Mouse (Mus musculus) liver, embryonic 15.5 days (tissue): ENCODE data around the gene Hpse2. TPM values are rescaled to one million over a fixed set of nuclear protein-coding genes. Genes with fewer than 3 reads are reported as not detected.

Experiments
- ATAC-seq: fragments of 200-750 bp; cut with Nextera tagmentation; 2 replicates; pipeline ENCODE4 v1.8.0; 2017; ENCODE audit warnings: moderate number of reproducible peaks, mild to moderate bottlenecking, moderate library complexity; ENCODE audit not compliant: insufficient read depth
- H3K27ac ChIP-seq: fragments of 300-500 bp; sonication (generic); replicated peaks from 2 replicates; pipeline ENCODE4 v1.5.1; 2015; ENCODE audit warnings: mild to moderate bottlenecking, inconsistent platforms
- H3K27me3 ChIP-seq: fragments of 300-500 bp; sonication (generic); 2 replicates; pipeline ENCODE4 v1.6.1; 2015; ENCODE audit warnings: mild to moderate bottlenecking, inconsistent platforms
- H3K36me3 ChIP-seq: fragments of 300-500 bp; sonication (generic); replicated peaks from 2 replicates; pipeline ENCODE4 v1.6.1; 2015; ENCODE audit warnings: moderate library complexity, mild to moderate bottlenecking, inconsistent platforms
- H3K4me1 ChIP-seq: fragments of 300-500 bp; sonication (generic); replicated peaks from 2 replicates; pipeline ENCODE4 v1.6.1; 2015; ENCODE audit warnings: inconsistent platforms
- H3K4me2 ChIP-seq: fragments of 300-500 bp; sonication (generic); 2 replicates; pipeline ENCODE4 v1.6.1; 2015; ENCODE audit warnings: moderate library complexity, mild to moderate bottlenecking, inconsistent platforms
- H3K4me3 ChIP-seq: fragments of 300-500 bp; sonication (generic); replicated peaks from 2 replicates; pipeline ENCODE4 v1.5.1; 2015; ENCODE audit warnings: mild to moderate bottlenecking, inconsistent platforms
- H3K9ac ChIP-seq: fragments of 300-500 bp; sonication (generic); 2 replicates; pipeline ENCODE4 v1.6.1; 2015; ENCODE audit warnings: moderate library complexity, mild to moderate bottlenecking, inconsistent platforms
- H3K9me3 ChIP-seq: fragments of 300-500 bp; sonication (generic); replicated peaks from 2 replicates; pipeline ENCODE4 v1.6.1; 2016; ENCODE audit warnings: inconsistent platforms
- WGBS: fragments of 180-500 bp; shearing (Covaris S2); methylation state at CpG from one replicate; pipeline ENCODE4 v1.1.7; 2015; ENCODE audit warnings: mixed read lengths; ENCODE audit not compliant: insufficient replicate concordance; 5-methylcytosine and 5-hydroxymethylcytosine counted together
- polyA plus RNA-seq: library from polyadenylated mRNA; unstranded; fragments of >200 nt; fragmentation: Nextera tagmentation; extraction: Ambion mirVana; gene quantifications from 2 replicates; pipeline ENCODE4 v1.2.1, GENCODE M21; 2015

Hpse2 gene
- polyA plus RNA-seq, 1 experiment from 2014 or later = not detected

DNA sequence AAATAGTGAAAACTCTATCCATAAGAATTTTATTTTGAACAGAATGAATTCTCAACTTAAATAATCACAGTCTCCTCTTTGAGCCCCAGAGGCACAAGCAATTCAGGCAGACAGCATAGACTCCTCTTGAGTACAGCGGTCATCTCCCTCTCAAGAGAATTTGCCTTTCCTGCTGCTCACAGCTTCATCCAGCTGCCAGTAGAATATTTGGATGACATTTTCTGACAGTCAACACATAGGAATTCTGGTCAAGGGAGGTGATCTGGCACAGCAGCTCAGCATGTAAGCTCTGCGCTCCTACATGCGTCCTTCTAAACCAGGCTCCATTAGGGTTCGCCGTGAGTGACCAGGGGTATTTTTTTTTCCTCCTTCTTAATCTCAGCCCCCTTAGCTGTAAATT lies 232.6 kb downstream of the Hpse2 start:
- H3K9ac ChIP-seq = no peak overlapping the region
- WGBS = 85% methylated on average over 5 of the region's 5 CpGs
- no peaks in the 10 kb centered on the region for H3K36me3 ChIP-seq
- no peak overlapping the region for H3K27ac ChIP-seq
- H3K4me3 ChIP-seq = no peak overlapping the region
- no peaks in the 10 kb centered on the region for H3K4me1 ChIP-seq
- no peaks in the 10 kb centered on the region for H3K27me3 ChIP-seq
- H3K4me2 ChIP-seq = no peak overlapping the region
- ATAC-seq = no peak
- no peaks in the 10 kb centered on the region for H3K9me3 ChIP-seq

DNA sequence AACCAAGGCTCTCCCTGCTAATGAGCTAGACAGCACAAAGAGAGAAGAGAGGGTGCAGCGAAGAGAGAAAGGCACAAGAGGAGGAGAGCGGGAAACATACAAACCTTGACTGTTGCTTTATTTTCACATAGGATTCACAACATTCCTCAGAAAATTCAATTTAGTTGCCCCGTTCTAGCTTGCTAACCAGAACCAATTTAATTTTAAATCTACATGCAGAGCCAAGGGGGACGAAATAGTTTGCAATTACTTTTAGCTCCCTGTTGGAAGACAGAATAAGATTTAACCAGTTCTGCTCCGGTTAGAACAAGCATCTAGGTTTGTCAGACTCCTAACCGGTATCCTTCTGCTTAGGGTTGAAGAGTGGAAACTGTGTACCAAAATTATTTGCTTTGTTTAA lies 240.3 kb downstream of the Hpse2 start:
- ATAC-seq = no peak
- Histone ChIP-seq H3K27ac (no peak overlapping the region), H3K36me3 (no peaks in the 10 kb centered on the region), H3K9ac (no peak overlapping the region), H3K9me3 (no peaks in the 10 kb centered on the region), H3K4me2 (no peak overlapping the region), H3K4me3 (no peak overlapping the region), H3K4me1 (no peaks in the 10 kb centered on the region), H3K27me3 (no peaks in the 10 kb centered on the region)
- 68% methylated on average over 6 of the region's 6 CpGs for WGBS

GRCm38 (mm10) chr19:43146820-43147219 lies 241.3 kb downstream of the Hpse2 start:
- ATAC-seq = no peak
- H3K4me3 ChIP-seq = no peak overlapping the region

DNA sequence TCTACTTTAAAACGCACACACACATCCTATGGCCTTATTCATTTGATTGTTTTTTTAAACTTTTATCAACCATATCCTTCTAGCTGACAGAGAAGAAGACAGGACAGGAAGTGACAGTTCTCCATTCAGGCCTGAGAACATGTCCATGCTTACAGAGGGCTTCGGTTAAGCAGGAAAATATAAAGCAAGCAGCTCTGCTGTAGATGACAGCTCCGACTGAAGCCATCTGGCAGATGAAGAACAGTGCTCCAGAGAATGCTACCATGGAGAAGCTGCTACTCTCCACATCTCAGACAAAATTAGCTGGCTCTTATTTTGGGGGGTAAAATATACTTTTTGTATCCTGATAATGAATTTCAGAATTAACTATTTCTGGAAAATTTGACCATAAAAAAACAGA lies 246.5 kb downstream of the Hpse2 start:
- WGBS = 39% methylated on average over 3 of the region's 3 CpGs
- Histone ChIP-seq H3K4me1 (no peaks in the 10 kb centered on the region), H3K27me3 (no peaks in the 10 kb centered on the region), H3K9me3 (no peaks in the 10 kb centered on the region), H3K27ac (no peak overlapping the region), H3K9ac (no peak overlapping the region), H3K4me3 (no peak overlapping the region), H3K4me2 (no peak overlapping the region), H3K36me3 (no peaks in the 10 kb centered on the region)
- ATAC-seq = no peak

More at GRCm38 (mm10) chr19:43146820-43147219, 241.3 kb downstream of the Hpse2 start:
- Histone ChIP-seq H3K4me1 (no peaks in the 10 kb centered on the region), H3K27me3 (no peaks in the 10 kb centered on the region), H3K9ac (no peak overlapping the region), H3K4me2 (no peak overlapping the region), H3K27ac (no peak overlapping the region), H3K9me3 (no peaks in the 10 kb centered on the region), H3K36me3 (no peaks in the 10 kb centered on the region)
- 64% methylated on average over 7 of the region's 7 CpGs for WGBS

GRCm38 (mm10) chr19:43109796-43110195 lies 278.4 kb downstream of the Hpse2 start:
- H3K9me3 ChIP-seq = no peaks in the 10 kb centered on the region
- 78% methylated on average over 4 of the region's 4 CpGs for WGBS
- ATAC-seq = no peak

GRCm38 (mm10) chr19:43096915-43097314 lies 291.2 kb downstream of the Hpse2 start:
- no peaks in the 10 kb centered on the region for H3K27me3 ChIP-seq
- no peak overlapping the region for H3K4me3 ChIP-seq
- 66% methylated on average over 2 of the region's 2 CpGs for WGBS
- H3K9ac ChIP-seq = no peak overlapping the region
- no peaks in the 10 kb centered on the region for H3K36me3 ChIP-seq
- H3K4me2 ChIP-seq = no peak overlapping the region
- no peaks in the 10 kb centered on the region for H3K9me3 ChIP-seq
- H3K27ac ChIP-seq = no peak overlapping the region
- no peaks in the 10 kb centered on the region for H3K4me1 ChIP-seq
- no peak for ATAC-seq

More at GRCm38 (mm10) chr19:43109796-43110195, 278.4 kb downstream of the Hpse2 start:
- Histone ChIP-seq H3K27me3 (no peaks in the 10 kb centered on the region), H3K4me2 (no peak overlapping the region), H3K4me3 (no peak overlapping the region), H3K36me3 (no peaks in the 10 kb centered on the region), H3K27ac (no peak overlapping the region), H3K4me1 (no peaks in the 10 kb centered on the region), H3K9ac (no peak overlapping the region)

GRCm38 (mm10) chr19:43087216-43087615 lies 300.9 kb downstream of the Hpse2 start:
- Histone ChIP-seq H3K9me3 (no peaks in the 10 kb centered on the region), H3K27me3 (no peaks in the 10 kb centered on the region), H3K4me2 (no peak overlapping the region), H3K9ac (no peak overlapping the region), H3K4me1 (no peaks in the 10 kb centered on the region), H3K4me3 (no peak overlapping the region), H3K36me3 (no peaks in the 10 kb centered on the region), H3K27ac (no peak overlapping the region)
- ATAC-seq = no peak
- WGBS = 66% methylated on average over 3 of the region's 3 CpGs

- Histone ChIP-seq H3K27ac (no peak overlapping the region), H3K27me3 (no peaks in the 10 kb centered on the region), H3K36me3 (no peaks in the 10 kb centered on the region), H3K4me3 (no peak overlapping the region), H3K4me2 (no peak overlapping the region), H3K4me1 (no peaks in the 10 kb centered on the region), H3K9ac (no peak overlapping the region), H3K9me3 (no peaks in the 10 kb centered on the region)
- 42% methylated on average over 2 of the region's 2 CpGs for WGBS
- ATAC-seq = no peak
These were observed 324.0 kb downstream of the Hpse2 start for GRCm38 (mm10) chr19:43064155-43064554.

DNA sequence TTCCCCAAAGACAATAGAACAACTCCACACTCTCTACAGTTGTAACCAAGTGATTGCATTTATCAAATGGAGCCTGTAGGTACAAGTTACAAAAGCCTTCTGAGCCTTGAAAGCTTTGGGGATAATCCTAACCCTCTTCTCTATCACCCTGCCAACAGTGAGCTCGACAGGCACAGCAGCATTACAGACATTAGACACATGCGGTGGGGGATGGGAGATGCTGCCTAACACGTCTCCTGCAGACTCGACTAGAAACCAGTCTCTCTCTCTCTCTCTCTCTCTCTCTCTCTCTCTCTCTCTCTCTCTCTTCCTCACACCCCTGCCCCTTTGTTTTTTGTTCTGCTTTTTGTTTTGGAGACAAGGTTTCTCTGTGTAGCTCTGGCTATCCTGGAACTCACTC lies 343.6 kb downstream of the Hpse2 start:
- ATAC-seq = no peak
- no peak overlapping the region for H3K27ac ChIP-seq
- no peaks in the 10 kb centered on the region for H3K36me3 ChIP-seq
- no peaks in the 10 kb centered on the region for H3K27me3 ChIP-seq
- 32% methylated on average over 4 of the region's 4 CpGs for WGBS
- no peak overlapping the region for H3K4me3 ChIP-seq
- H3K9me3 ChIP-seq = no peaks in the 10 kb centered on the region
- H3K9ac ChIP-seq = no peak overlapping the region
- no peak overlapping the region for H3K4me2 ChIP-seq
- H3K4me1 ChIP-seq = no peaks in the 10 kb centered on the region

DNA sequence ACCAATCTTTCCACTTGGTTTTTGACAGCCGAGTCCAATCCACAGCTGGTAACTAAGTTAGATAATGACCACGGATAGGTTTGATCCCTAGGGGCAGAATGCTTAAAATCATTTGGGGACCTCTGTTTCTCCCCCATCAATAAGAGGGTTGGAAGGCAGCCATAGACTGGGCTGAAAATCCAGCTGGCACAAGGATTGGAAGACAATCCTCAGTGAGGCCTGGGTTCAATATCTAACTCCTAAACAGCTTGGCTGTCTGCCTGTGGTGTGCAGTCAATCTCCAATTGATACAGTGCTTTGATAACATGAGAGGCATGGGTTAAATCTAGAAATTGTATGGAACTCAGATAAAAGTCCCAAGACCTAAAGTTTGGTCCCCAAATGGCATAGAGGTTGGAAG lies 345.4 kb downstream of the Hpse2 start:
- ATAC-seq = no peak

GRCm38 (mm10) chr19:43042211-43042610 lies 345.9 kb downstream of the Hpse2 start:
- H3K27ac ChIP-seq = no peak overlapping the region
- no peak overlapping the region for H3K4me2 ChIP-seq
- no peak for ATAC-seq
- 46% methylated on average over 2 of the region's 2 CpGs for WGBS
- H3K36me3 ChIP-seq = no peaks in the 10 kb centered on the region
- no peaks in the 10 kb centered on the region for H3K4me1 ChIP-seq
- H3K4me3 ChIP-seq = no peak overlapping the region
- H3K27me3 ChIP-seq = no peaks in the 10 kb centered on the region
- H3K9me3 ChIP-seq = no peaks in the 10 kb centered on the region
- H3K9ac ChIP-seq = no peak overlapping the region

More for the DNA sequence above, 345.4 kb downstream of the Hpse2 start:
- H3K9me3 ChIP-seq = no peaks in the 10 kb centered on the region
- no peaks in the 10 kb centered on the region for H3K36me3 ChIP-seq
- no peaks in the 10 kb centered on the region for H3K4me1 ChIP-seq
- no peak overlapping the region for H3K4me3 ChIP-seq
- H3K9ac ChIP-seq = no peak overlapping the region
- no peak overlapping the region for H3K4me2 ChIP-seq
- no peak overlapping the region for H3K27ac ChIP-seq
- no peaks in the 10 kb centered on the region for H3K27me3 ChIP-seq
- whole genome bisulfite sequencing = 69% methylated on average over 2 of the region's 2 CpGs

- Histone ChIP-seq H3K27ac (no peak overlapping the region), H3K9me3 (no peaks in the 10 kb centered on the region), H3K36me3 (no peaks in the 10 kb centered on the region), H3K27me3 (no peaks in the 10 kb centered on the region), H3K4me3 (no peak overlapping the region), H3K9ac (no peak overlapping the region), H3K4me2 (no peak overlapping the region), H3K4me1 (no peaks in the 10 kb centered on the region)
- 13% methylated on average over 4 of the region's 4 CpGs for WGBS
- ATAC-seq = no peak
These were observed 351.8 kb downstream of the Hpse2 start for GRCm38 (mm10) chr19:43036381-43036780.
